Mouse (Mus musculus) olfactory bulb, adult 2 months (tissue): ENCODE results near the gene Syne2.

Experiments used
- CTCF ChIP-seq: fragments of 200-500 bp; IDR thresholded peaks from 2 replicates; pipeline ENCODE4 v1.5.1; 2012; ENCODE audit warnings: low read depth, mild to moderate bottlenecking, low read length, moderate library complexity; ENCODE audit not compliant: insufficient read depth
- POLR2A ChIP-seq: fragments of 200-500 bp; IDR thresholded peaks from 2 replicates; pipeline ENCODE4 v1.6.1; 2012; ENCODE audit warnings: mild to moderate bottlenecking, low read depth, low read length, moderate library complexity; ENCODE audit not compliant: insufficient read depth

- TF ChIP-seq POLR2A (no peak), CTCF (no peak)
Observed at GRCm38 (mm10) chr12:75879636-75880317, 61.8 kb downstream of the Syne2 start.
